Mouse (Mus musculus) right cerebral cortex, postnatal 36 days (tissue): ENCODE measurements around the gene Rimbp2.
"Not testable (repeated sequence)": the region's sequence is repeated elsewhere in the genome, so short reads cannot be mapped to it uniquely, and the experiment has no call there.

Experiments used
- DNase-seq, 2 experiments: peaks; one replicate each; pipeline ENCODE4 v3.0.0; 2022; ENCODE audit warnings: low spot score in 2 of 2, mixed read lengths in 1 of 2

The Rimbp2 gene

DNA sequence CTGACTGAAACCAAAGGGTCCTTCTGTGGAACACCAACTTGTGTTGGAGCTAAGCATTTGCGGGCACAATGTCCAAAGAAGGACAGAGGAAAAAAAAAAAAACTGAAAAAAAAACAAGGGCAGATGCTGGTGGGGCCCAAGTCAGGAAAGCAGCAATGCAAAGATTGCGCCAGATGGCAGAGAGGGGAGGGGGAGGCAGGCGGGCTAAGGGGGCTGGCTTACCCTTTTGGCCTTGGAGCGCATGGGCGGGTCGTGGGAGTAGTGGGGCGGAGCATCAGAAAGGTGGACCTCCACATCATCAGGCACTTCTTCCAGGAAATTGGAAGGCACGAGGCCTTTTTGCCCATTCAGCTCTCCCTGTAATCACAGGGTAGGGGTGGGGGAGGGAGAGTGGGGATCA, 192.2 kb downstream of the Rimbp2 start:
- no peak for DNase-seq

- DNase-seq, result peak in 1 of 2 experiments; percentile 38
Measured at GRCm38 (mm10) chr5:128746261-128746660, 207.0 kb downstream of the Rimbp2 start.

DNA sequence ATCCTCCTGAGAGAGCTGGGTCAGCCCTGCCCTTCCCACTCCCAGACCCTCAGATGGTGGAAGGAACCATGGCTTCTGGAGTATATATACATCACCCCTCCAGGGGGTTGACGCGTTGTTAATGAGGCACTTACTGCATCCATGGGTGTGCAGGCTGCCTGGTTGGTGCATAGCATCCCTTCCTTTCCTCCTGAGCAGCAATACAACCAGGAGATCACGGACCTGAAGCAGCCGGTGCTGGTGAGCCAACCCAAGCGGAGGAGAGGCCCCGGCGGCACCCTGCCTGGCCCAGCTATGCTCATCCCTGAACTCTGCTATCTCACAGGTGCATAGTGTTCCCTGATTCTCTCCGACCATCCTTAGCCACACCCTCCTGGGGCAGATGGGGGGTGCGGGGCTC, 208.1 kb downstream of the Rimbp2 start:
- DNase-seq, result no peak

DNA sequence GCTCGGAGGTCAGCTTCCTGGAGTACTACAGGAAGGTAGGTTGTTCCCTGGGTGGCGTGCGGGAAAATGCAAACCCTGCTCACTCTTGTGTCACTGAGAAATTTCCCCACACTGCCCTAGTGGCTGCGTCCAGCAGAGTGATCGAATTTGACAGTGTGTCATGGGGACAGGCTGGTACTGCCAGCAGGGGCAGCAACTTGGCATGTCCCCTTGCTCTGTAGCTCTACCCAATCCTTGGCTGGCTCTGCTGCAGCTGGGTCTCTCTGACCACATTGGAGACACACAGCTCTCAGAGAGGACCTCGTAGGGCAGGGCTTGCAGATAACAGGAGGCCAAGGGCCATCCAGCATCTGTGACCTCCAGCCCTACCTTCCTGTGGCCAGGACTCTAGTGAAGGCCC, 208.9 kb downstream of the Rimbp2 start:
- no peak for DNase-seq

- no peak for DNase-seq
Measured at GRCm38 (mm10) chr5:128739838-128740171, 213.5 kb downstream of the Rimbp2 start.

GRCm38 (mm10) chr5:128739168-128739837, 214.0 kb downstream of the Rimbp2 start:
- DNase-seq, result no peak

DNA sequence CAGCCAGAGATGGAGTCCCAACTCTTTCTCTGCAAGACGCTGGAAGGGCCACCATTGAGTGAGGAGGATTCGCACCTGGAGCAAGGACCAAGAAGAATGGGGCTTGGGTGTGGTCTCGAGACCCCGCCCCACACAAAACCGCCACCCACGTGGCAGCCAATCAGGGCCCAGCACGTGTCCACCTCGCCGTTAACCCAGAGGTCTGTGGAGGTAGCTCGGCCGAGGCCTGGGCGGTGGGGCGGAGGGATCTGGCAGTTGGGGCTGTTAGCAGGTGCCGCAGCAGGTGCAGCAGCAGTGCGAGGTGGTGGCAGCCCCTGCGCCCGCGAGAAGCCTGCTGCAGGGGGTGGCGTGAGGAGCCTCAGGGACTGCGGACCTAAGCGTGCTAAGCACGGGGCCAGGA, 217.4 kb downstream of the Rimbp2 start:
- no peak for DNase-seq

DNA sequence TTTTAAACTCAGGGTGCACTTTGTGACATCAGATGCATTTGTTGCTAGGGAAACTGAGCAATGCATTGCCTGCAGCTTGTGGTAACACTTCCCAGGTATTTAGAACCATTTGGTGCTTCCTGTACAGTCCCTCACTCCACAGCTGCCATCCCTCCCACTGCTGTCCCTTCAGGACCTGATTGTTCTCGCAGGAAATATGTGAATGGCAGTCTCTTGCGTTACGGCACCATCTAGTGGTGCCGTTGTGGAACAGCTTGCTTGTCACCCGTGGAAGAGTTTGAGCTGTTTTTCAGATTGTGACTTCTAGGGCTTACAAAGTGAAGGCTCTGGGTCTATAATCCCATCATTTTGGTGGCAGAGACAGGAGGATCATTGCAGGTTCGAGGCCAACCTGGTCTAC, 219.3 kb downstream of the Rimbp2 start:
- DNase-seq, result peak; percentile 30 to 50

- no peak for DNase-seq
Measured at GRCm38 (mm10) chr5:128732416-128733014, 220.8 kb downstream of the Rimbp2 start.

DNA sequence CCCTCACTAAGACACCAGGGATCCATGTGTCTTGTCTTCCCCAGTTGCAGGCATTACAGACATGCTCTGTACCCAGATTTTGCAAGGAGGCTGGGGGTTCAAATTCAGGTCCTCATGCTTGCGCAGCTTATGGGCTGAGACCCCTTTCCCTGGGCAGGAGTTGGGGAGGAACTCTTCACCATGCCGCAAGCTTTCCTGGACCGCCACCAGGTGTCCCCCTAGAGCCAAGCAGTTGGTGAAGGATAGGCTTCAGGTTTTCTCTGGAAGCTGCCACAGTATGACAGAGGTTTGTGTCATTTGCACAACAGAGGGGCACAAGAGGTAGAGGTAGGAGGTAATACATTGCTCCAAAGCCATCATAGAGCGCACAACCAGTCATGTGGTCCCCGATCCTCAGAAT, 222.7 kb downstream of the Rimbp2 start:
- no peak for DNase-seq

- no peak for DNase-seq
Measured at GRCm38 (mm10) chr5:128729341-128729740, 223.9 kb downstream of the Rimbp2 start.

DNA sequence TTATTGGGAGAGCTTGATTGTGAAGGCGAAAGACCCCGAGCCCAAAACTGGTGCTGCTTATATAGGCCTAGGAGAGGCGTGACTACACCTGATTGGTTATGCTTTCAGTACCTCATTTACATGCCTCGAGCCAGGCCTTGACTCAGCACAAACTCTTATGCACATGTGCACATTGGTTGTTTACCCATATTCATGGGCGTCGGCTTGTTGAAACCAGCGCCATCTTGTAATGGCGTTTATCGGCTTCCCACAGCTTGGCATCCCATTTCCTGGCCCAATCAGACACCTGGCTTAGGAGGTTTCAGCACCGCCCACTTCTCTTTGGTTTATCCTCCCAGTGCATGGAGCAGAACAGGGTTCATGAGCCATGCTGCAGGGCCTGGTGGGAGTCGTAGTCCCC, 232.8 kb downstream of the Rimbp2 start:
- DNase-seq, result not testable (repeated sequence)

DNA sequence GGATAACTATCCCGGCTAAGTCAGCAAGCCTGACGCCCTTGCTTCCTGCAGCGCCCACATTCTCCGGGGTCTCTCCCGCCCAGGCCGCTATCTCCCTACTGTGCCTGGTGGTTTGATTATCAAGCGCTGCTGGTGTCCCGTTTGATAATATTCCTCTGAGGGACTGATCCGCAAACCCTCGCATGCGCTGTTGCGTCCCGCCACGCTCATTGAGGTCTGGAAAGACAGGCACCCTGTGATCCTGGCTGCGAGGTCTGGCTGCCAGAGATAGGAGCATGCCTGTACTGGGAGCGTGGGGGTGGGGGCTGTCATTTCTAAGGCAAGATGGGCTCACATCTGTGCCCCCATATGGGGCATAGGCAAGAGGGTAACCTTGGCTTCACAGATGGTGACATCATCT, 238.1 kb downstream of the Rimbp2 start:
- no peak for DNase-seq

DNA sequence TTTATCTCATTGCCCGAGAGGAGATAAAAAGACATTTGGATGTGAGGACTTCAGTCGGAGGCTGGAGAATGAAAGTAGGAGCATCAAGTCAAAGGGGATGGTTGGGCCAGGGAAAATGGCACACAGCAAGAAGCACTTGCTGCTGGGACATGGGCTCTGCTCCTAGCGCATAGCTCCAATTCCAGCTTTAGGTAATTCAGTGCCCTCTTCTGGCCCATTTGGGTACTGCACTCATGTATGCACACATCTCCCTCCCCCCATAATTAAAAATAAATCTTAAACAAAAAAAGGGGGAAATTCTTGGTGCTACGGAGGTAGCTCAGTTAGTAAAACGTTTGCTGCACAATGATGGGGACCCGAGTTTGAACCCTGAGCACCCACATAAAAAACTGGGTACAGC, 241.4 kb downstream of the Rimbp2 start:
- no peak for DNase-seq

DNA sequence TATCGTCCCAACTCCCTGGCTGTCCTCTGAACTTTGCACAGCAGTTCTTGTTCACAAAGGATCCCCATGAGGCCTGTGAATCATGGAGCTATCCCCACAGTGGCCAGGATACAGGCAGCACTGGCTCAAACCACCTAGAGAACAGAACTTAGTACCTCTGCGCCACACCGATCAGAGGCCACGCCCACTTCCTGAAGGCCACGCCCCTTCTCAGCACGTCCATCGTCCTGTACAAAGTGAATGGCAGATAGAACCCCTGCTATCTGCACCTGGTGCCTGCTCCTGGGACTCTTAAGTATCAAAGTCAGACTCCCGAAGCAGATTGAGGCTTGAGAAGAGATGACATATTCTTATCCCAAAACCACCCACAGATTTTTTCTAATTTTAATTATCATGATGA, 242.7 kb downstream of the Rimbp2 start:
- DNase-seq, result no peak

DNA sequence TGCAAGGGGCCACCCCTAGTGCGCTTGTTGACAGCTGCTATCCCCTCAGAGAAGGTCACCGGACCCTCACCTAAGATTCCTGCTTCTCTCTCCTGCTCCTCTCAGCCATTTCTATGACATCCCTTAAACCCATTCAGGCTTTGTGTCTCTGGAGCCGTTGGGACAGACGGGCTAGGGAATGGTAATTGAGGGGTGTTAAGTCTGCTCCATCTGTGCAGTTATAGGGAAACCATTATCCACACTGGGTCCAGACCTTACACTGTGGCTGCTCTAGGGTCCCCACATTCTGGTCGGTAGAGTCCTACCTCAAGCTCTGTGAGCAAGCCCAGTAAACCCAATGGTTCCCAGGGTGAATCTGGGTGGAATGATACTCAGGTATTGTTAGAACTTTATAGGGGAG, 244.4 kb downstream of the Rimbp2 start:
- no peak for DNase-seq
